Mouse (Mus musculus): ENCODE data around the gene Dlec1. TPM values are rescaled to one million over a fixed set of nuclear protein-coding genes. Genes with fewer than 3 reads are reported as not detected.

The Dlec1 gene
- total RNA-seq (2018; cell fraction: chromatin; rRNA removed), result 1 to 10 TPM in 15 of 26 experiments, under 1 TPM in 8, not detected in 3; 0.16 to 3.7 (median 1.3) TPM
- under 1 TPM in 23 of 26 experiments, not detected in 3; 0.05 to 0.68 (median 0.11) TPM for total RNA-seq (2018; cell fraction: cytosol; rRNA removed)
- 1 to 10 TPM in 7 of 26 experiments, under 1 TPM in 16, not detected in 3; 0.23 to 2.1 (median 0.67) TPM for total RNA-seq (2018; cell fraction: nucleus; rRNA removed)
- 0.06 to 0.12 TPM (median 0.10 TPM) in 3 replicates for polyA plus RNA-seq (2018)

DNA sequence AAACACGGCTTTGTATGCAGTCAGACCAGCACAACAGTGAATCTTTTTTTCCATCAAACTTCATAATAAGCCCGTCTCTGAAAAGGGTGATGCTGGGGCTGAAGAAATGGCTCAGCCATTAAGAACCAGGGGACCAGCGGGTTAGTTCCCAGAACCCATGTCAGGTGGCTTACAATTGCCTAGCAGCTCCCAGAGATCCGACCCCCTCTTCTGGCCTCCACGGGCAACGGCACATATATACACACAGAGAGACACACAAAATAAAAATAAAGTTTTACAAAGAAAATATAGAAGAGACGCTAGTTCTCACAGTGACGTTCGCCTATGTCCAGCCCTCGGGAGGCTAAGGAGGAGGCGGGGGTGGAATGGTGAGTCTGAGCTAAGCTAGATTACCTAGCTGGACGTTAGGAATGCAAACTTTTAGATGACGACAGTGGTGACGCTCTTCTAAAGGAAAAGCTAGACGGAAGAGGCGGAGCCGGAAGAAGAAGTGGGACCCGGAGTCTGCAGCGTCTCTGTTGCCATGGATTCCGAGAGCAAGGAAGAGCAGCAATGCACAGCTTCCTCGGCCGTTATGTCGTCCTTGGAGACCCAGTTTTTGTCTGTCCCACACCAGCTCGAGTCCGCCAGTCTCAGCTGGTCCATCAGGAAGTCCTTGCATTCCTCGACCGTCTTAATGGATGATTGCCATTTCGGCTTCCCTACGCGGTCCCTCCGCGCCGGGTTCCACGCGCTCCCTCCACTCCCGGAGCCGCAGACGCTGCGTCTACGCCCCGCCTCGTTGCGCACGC, at the start of gene Dlec1:
TSS of gene Dlec1 (plus strand) at position 487 of the 791 bp plus-strand sequence.
- H3K27ac ChIP-seq, result no peak within 1 kb of the TSS
- no peaks in the 10 kb centered on the region for H3K36me3 ChIP-seq (ENCODE audit: inconsistent target)
- WGBS (ENCODE audit: missing documents), result 3% methylated on average over 44 of the region's 44 CpGs
- H3K4me3 ChIP-seq (ENCODE audit: inconsistent target), result peak within 1 kb of the TSS; percentile 47
- no peaks in the 10 kb centered on the region for H3K79me2 ChIP-seq (ENCODE audit: inconsistent target)

DNA sequence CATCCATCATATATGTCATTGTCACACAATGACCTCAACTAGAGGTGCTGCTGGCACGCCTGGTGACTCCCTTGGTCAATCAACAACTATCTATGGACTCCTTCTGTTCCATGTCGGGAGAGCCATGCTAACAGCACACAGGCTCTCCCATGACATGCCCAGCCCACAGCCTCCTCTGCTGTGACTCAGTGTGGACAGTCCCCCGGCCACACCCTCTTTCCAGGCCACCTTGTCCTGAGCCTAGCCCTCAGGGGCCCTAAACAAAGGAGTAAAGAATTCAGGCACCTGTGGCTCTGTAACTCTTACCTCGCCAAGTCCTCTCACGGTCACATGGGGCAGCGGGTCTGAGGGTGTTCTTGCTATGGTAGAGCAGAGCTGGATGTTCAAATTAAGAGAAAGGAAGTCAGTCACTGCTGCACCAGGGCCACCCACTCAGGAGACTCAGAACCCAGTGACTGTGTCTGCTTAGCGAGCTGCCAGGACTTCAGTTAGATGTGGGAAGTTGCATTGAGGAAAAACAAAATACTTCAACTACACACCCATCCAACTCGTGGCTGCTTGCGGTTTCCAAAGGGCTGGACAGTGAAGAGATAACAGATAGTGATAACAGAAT, 48.2 kb upstream of the Dlec1 start:
- 61% methylated on average over 9 of the region's 9 CpGs for WGBS (ENCODE audit: missing documents)

DNA sequence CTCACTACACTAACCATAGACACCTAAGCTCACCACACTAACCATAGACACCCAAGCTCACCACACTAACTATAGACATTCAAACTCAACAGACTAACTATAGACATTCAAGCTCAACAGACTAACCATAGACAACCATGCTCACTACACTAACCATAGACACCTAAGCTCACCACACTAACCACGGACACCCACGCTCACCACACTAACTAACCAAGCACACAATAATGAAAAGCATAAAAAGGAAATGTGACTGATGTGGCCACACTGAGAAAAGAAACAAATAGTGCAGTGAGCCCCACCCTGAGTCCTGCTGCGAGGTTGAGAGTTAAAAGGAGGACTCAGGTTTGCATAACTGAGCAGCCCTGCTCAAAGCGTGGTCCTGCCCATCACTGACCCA, 46.9 kb upstream of the Dlec1 start:
- Histone ChIP-seq H3K4me3 (ENCODE audit: inconsistent target) (no peak overlapping the region), H3K36me3 (ENCODE audit: inconsistent target) (no peaks in the 10 kb centered on the region), H3K79me2 (ENCODE audit: inconsistent target) (no peaks in the 10 kb centered on the region), H3K27ac (no peak overlapping the region)
- WGBS (ENCODE audit: missing documents), result 81% methylated on average over 4 of the region's 4 CpGs

More for the DNA sequence above, 48.2 kb upstream of the Dlec1 start:
- Histone ChIP-seq H3K27ac (no peak overlapping the region), H3K36me3 (ENCODE audit: inconsistent target) (no peaks in the 10 kb centered on the region), H3K4me3 (ENCODE audit: inconsistent target) (no peak overlapping the region), H3K79me2 (ENCODE audit: inconsistent target) (no peaks in the 10 kb centered on the region)

DNA sequence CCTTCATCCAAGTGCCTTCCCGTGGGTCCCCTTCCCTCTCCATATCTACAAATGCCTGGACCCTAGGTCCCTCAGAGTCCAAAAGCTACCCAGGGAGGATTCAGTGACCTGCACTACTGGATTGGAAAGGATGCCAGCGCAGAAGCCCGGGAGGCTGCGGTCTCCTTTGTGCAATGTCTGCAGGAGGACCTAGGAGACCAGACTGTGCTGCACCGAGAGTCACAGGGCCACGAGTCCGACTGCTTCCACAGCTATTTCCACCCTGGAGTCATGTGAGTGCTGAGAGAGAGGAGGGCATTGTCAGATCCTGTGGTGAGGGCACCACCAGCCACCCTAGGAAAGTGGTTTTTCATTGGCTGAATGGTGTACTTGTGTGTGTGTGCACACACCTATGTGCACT, 44.0 kb upstream of the Dlec1 start:
- 98% methylated on average over 7 of the region's 7 CpGs for WGBS (ENCODE audit: missing documents)
- H3K4me3 ChIP-seq (ENCODE audit: inconsistent target), result no peak overlapping the region
- H3K79me2 ChIP-seq (ENCODE audit: inconsistent target), result no peaks in the 10 kb centered on the region
- H3K27ac ChIP-seq, result no peak overlapping the region
- H3K36me3 ChIP-seq (ENCODE audit: inconsistent target), result no peaks in the 10 kb centered on the region

DNA sequence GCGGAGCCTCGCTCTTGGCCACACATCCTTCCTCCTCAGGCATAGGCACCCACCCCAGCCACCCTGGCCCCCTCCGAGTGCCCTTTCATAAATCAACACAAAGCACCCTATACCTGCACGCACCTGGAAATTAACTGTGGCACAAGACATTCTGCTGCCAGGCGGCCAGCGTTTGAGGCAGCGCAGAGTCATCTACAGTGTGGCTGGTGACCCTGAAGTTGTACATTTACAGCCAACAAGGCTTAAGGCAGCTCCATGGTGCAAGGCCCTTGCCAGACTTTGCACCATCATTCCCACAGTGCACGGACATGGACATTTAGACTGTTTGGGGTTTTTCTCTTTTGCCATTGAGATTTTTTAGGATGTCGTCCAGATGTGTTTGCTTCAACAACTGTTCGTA, 41.6 kb upstream of the Dlec1 start:
- no peak overlapping the region for H3K27ac ChIP-seq
- H3K36me3 ChIP-seq (ENCODE audit: inconsistent target), result no peaks in the 10 kb centered on the region
- H3K4me3 ChIP-seq (ENCODE audit: inconsistent target), result no peak overlapping the region
- 88% methylated on average over 10 of the region's 10 CpGs for WGBS (ENCODE audit: missing documents)
- H3K79me2 ChIP-seq (ENCODE audit: inconsistent target), result no peaks in the 10 kb centered on the region

DNA sequence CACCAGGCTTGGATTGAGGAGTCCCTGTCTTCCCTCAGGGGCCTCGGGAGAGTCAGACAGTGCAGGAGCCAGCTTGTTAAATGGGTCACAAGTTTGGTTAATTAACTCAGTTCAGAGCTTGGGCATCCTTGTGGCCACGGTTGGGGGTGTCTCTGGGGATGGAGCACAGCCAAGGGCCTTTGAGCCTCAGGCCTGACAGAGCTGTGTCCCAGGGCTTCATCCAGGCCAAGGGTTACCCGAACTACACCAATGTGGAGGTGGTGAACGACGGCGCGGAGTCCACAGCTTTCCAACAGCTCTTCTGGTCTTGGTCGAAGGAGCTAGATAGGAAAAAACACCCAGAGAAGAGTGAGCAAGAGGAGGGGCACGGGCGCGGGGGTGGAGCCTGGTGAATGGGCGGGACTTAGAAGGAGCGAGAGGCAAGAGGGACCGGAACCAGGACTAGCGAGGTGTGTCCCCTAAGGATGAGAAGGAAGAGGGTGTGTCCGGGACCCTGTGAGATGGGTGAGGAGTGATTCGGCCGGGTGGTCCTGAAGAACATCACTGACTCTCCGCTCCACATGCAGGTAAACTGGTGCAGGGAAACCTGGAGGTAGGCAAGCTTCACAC, 39.1 kb upstream of the Dlec1 start:
- WGBS (ENCODE audit: missing documents), result 58% methylated on average over 19 of the region's 19 CpGs
- no peak overlapping the region for H3K27ac ChIP-seq
- H3K4me3 ChIP-seq (ENCODE audit: inconsistent target), result peak overlapping the region; percentile 29
- no peaks in the 10 kb centered on the region for H3K79me2 ChIP-seq (ENCODE audit: inconsistent target)
- no peaks in the 10 kb centered on the region for H3K36me3 ChIP-seq (ENCODE audit: inconsistent target)

DNA sequence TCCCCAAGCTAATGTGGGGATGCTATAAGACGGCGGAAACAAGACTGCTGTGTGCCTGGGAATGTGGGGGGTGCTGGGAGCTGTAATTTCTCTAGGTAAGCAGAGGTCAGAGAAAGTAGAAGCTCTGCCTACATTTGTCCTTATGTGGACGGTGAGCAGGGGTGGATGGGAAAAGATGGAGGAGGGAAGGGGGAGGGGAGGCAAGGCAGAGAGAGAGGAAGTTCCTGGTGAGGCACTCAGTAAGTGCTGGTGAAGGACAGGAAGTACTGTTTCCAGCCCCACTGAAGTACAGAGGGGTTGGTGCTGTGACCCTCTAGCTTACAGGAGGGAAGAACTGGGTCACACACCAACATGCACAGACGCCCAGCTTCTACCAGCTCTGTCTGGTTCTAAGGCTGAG, 38.0 kb upstream of the Dlec1 start:
- WGBS (ENCODE audit: missing documents), result 38% methylated on average over 4 of the region's 4 CpGs
- peak overlapping the region; percentile 29; the same call in 1 of the 2 replicates for H3K4me3 ChIP-seq (ENCODE audit: inconsistent target)

DNA sequence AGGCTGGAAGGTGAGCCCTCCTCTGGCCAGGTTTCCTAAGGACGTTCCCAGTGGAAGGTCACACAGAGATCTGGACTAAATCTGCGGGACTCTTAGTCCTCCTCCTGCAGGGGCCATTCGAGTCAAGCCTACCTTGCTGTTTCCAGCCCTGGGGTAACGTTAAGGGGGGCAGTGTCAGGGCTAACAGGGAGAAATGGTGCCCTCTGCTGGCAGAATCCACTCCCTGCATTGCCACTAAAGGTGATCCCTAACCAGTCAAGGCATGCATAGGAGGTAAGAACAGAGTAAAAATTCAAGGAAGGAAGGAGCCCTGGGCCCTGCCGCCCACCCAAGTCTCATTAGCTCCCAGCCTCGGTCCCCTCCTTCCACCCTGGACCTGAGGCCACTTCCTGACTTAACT, 34.7 kb upstream of the Dlec1 start:
- Histone ChIP-seq H3K36me3 (ENCODE audit: inconsistent target) (no peaks in the 10 kb centered on the region), H3K79me2 (ENCODE audit: inconsistent target) (no peaks in the 10 kb centered on the region), H3K4me3 (ENCODE audit: inconsistent target) (no peak overlapping the region), H3K27ac (no peak overlapping the region)
- 6% methylated on average over 5 of the region's 6 CpGs for WGBS (ENCODE audit: missing documents)

More for the DNA sequence above, 38.0 kb upstream of the Dlec1 start:
- no peaks in the 10 kb centered on the region for H3K36me3 ChIP-seq (ENCODE audit: inconsistent target)
- H3K79me2 ChIP-seq (ENCODE audit: inconsistent target), result no peaks in the 10 kb centered on the region
- no peak overlapping the region for H3K27ac ChIP-seq

DNA sequence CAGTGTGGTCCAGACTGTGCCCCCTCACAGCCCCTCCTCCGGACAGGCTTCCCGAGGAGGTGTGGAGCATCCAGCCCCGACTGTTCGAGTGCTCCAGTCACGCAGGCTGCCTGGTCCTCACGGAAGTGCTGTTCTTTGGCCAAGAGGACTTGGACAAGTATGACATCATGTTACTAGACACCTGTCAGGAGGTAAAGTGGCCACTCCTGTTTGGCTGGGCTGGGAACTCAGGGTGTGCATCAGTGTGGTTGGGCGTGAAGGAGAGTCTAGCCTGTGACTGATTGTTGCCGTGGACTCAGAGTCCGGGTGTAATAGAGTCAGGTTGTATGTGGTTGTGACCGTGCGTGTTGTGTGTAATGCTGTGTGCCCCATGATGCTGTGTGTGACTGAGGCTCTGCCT, 34.0 kb upstream of the Dlec1 start:
- Histone ChIP-seq H3K79me2 (ENCODE audit: inconsistent target) (no peaks in the 10 kb centered on the region), H3K36me3 (ENCODE audit: inconsistent target) (no peaks in the 10 kb centered on the region), H3K4me3 (ENCODE audit: inconsistent target) (no peak overlapping the region), H3K27ac (no peak overlapping the region)
- 96% methylated on average over 10 of the region's 11 CpGs for whole genome bisulfite sequencing (ENCODE audit: missing documents)

DNA sequence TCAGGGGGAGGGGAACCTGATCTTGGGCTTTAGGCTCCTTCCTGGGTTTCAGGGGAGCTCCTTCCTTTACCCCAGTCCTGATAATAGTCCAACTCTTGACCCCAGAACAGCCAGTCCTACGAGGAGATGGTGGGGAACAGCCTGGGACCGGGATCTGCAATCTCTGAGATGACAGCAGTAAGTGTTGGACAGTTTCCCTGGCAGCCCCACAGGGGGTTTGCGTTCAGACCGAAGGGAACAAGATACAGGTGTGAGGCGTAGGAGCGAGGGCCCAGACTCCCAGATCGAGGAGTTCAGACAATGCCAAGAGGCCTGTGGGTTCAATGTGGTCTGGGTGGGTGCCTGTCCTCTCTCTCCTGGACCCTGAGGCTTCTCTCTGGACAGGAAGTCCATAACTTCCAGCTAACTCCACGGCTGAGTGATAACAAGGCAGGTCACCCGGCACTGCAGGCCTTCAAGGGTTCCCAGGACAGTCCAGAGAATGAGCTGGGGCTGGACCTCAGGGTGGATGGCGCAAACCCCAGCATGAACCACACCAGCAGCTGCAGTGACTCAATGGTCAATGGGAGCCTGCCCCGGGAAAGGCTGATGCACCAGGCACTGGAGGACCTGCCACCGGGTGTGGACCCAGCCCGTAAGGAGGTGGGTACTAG, 32.0 kb upstream of the Dlec1 start:
- no peaks in the 10 kb centered on the region for H3K36me3 ChIP-seq (ENCODE audit: inconsistent target)
- H3K27ac ChIP-seq, result no peak overlapping the region
- H3K4me3 ChIP-seq (ENCODE audit: inconsistent target), result no peak overlapping the region
- no peaks in the 10 kb centered on the region for H3K79me2 ChIP-seq (ENCODE audit: inconsistent target)
- WGBS (ENCODE audit: missing documents), result 90% methylated on average over 12 of the region's 13 CpGs

DNA sequence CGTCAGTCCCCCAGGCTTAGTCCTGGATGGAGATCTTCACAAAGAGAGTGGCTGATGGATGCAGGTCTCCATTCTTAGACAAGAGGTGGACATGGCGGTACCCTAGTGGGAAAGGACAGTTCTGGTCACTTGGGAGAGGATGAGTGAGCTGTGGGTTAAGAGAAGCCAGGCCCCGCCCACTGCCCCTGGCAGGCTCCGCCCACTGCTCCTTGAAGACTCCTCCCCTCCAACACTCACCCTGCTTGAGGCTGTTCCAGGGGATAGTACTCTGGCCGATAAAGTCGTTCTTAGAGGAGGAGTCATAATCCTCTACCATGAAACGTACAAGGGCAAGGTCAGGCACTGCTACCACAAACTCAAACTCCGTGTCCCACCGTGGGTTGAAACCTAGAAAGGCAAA, 30.5 kb upstream of the Dlec1 start:
- H3K79me2 ChIP-seq (ENCODE audit: inconsistent target), result no peaks in the 10 kb centered on the region
- 90% methylated on average over 9 of the region's 9 CpGs for WGBS (ENCODE audit: missing documents)
- H3K36me3 ChIP-seq (ENCODE audit: inconsistent target), result no peaks in the 10 kb centered on the region
- H3K4me3 ChIP-seq (ENCODE audit: inconsistent target), result no peak overlapping the region
- no peak overlapping the region for H3K27ac ChIP-seq

DNA sequence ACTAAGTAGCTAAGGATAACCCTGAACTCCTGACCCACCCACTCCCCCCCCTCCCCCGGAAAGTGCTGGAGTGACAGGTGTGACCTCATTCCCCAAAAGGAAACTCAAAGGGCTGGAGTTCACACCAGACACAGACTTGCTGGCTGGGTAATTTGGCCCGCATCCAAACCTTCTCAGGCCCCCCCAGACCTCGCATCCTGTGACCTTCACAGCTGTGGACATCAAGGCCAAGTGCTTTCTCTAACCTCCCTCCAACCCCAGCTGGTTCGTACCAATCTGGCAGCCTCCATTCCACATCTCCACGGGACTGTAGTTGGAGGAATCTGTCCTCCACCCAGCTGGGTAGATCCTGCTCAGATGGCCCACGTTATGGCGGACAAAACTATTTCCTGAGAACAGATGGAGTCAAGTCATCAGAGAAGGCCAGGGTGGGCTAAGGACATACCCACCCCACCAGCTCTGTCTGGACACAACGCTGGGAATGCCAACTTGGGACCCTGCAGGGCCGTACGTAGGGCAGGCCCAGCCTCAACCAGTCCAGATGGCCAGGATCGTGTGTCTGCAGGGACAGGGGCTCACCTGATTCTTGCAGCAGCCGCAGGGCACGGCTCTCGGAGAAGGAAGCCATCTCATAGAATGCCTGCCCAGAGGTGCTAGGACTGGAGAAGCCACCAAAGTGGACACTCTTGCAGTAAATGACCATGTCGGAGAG, 28.9 kb upstream of the Dlec1 start:
- no peaks in the 10 kb centered on the region for H3K36me3 ChIP-seq (ENCODE audit: inconsistent target)
- no peak overlapping the region for H3K27ac ChIP-seq
- no peak overlapping the region for H3K4me3 ChIP-seq (ENCODE audit: inconsistent target)
- no peaks in the 10 kb centered on the region for H3K79me2 ChIP-seq (ENCODE audit: inconsistent target)
- WGBS (ENCODE audit: missing documents), result 89% methylated on average over 14 of the region's 15 CpGs

DNA sequence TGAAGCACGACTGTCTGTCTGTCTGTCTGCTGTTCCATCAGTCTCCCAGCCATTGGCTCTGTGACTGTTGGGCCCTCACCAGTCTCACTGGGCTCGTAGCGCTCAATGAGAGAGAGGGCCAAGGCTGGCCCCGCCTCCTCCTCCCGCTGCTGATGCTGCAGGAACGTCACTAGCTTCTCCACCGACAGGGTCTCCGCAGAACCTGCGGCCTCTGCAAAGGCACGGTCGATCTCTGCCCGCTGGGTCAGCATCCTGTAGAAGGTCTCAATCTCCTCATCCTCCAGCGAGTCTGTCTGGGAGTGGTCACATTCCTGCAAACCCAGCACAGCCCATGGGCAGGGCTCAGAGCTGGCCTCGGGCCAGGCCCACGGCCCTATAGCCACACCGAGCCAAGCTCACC, 26.6 kb upstream of the Dlec1 start:
- peak overlapping the region; percentile 40; the same call in 1 of the 2 replicates for H3K27ac ChIP-seq
- no peaks in the 10 kb centered on the region for H3K79me2 ChIP-seq (ENCODE audit: inconsistent target)
- H3K4me3 ChIP-seq (ENCODE audit: inconsistent target), result no peak overlapping the region
- no peaks in the 10 kb centered on the region for H3K36me3 ChIP-seq (ENCODE audit: inconsistent target)
- 79% methylated on average over 16 of the region's 16 CpGs for WGBS (ENCODE audit: missing documents)
